Comparison of ENCODE assay signal across 28 mouse cellular contexts in the genomic region with DNA sequence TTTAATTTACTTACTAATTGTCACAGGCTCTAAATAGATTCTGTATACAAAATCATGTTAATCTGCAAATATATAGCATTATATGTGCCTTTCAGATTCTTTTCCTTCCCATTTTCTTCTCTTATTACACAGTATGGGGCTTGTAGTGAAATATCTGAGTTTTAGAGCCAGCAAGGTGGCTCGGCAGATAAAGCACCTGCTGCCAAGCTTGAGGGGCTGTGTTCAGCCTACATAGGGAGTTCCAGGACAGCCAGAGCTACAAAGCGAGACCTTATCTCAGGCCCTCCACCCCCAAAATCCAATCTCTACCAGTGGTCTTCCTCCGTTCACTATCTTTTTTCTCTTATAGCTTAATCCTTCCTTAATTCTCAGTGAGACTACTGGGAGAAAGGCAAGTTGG.
"Had no signal": no experiment of that assay in that cellular context is flagged by ENCODE, and none has a peak within 500 bp of the region (broad histone marks: within the 10 kb centered on the region; RNA-seq: fewer than 3 reads in every experiment).

No protein-coding gene starts in this region.

- H3K27me3 ChIP-seq: embryonic facial prominence, embryonic 12.5 days; embryonic facial prominence, embryonic 13.5 days; embryonic facial prominence, embryonic 15.5 days; forebrain, embryonic 12.5 days; forebrain, embryonic 13.5 days; forebrain, embryonic 15.5 days had no signal

- DNase-seq: cerebellum, adult 8-10 months; cerebellum, adult 9-10 months; cerebellum, adult 9-11 months; cerebellum, postnatal 10 days; cerebellum, postnatal 14 days; cerebellum, postnatal 25 days; cerebellum, postnatal 36 days; embryo, embryonic 11 days; forebrain, postnatal 0 days; gastrocnemius, adult 2 months; gastrocnemius, postnatal 10 days; gastrocnemius, postnatal 14 days; gastrocnemius, postnatal 25 days; gastrocnemius, postnatal 36 days; heart, adult 18-20 months; heart, adult 2 months had no signal

- H3K9ac ChIP-seq: embryonic facial prominence, embryonic 12.5 days; embryonic facial prominence, embryonic 13.5 days; embryonic facial prominence, embryonic 15.5 days; forebrain, embryonic 12.5 days; forebrain, embryonic 13.5 days; forebrain, embryonic 15.5 days; forebrain, postnatal 0 days had no signal

- H3K9me3 ChIP-seq: embryonic facial prominence, embryonic 10.5 days; embryonic facial prominence, embryonic 12.5 days; embryonic facial prominence, embryonic 13.5 days; embryonic facial prominence, embryonic 15.5 days; forebrain, embryonic 10.5 days; forebrain, embryonic 12.5 days; forebrain, embryonic 13.5 days; forebrain, embryonic 15.5 days; heart, embryonic 10.5 days had no signal

- H3K4me3 ChIP-seq: embryonic facial prominence, embryonic 10.5 days; embryonic facial prominence, embryonic 12.5 days; embryonic facial prominence, embryonic 13.5 days; embryonic facial prominence, embryonic 15.5 days; erythroblast, embryonic 14.5 days; forebrain, embryonic 10.5 days; forebrain, embryonic 12.5 days; forebrain, embryonic 13.5 days; forebrain, embryonic 15.5 days; gastrocnemius, adult 2 months; heart, adult 2 months; heart, embryonic 10.5 days had no signal

- H3K36me3 ChIP-seq: embryonic facial prominence, embryonic 10.5 days; embryonic facial prominence, embryonic 12.5 days; embryonic facial prominence, embryonic 13.5 days; embryonic facial prominence, embryonic 15.5 days; forebrain, embryonic 10.5 days; forebrain, embryonic 12.5 days; forebrain, embryonic 15.5 days; heart, embryonic 10.5 days had no signal

- ATAC-seq: forebrain, embryonic 13.5 days; forebrain, embryonic 15.5 days; forebrain, embryonic 16.5 days; forebrain, postnatal 0 days had no signal

- H3K4me1 ChIP-seq: embryonic facial prominence, embryonic 10.5 days; embryonic facial prominence, embryonic 12.5 days; embryonic facial prominence, embryonic 15.5 days; forebrain, embryonic 10.5 days; forebrain, embryonic 12.5 days; forebrain, embryonic 13.5 days; forebrain, embryonic 15.5 days; heart, embryonic 10.5 days had no signal

- H3K4me2 ChIP-seq: embryonic facial prominence, embryonic 12.5 days; embryonic facial prominence, embryonic 13.5 days; embryonic facial prominence, embryonic 15.5 days; forebrain, embryonic 12.5 days; forebrain, embryonic 13.5 days; forebrain, embryonic 15.5 days; heart, embryonic 11.5 days had no signal

- H3K27ac ChIP-seq: embryonic facial prominence, embryonic 10.5 days; embryonic facial prominence, embryonic 12.5 days; embryonic facial prominence, embryonic 13.5 days; embryonic facial prominence, embryonic 15.5 days; forebrain, embryonic 10.5 days; forebrain, embryonic 12.5 days; forebrain, embryonic 13.5 days; forebrain, embryonic 15.5 days; gastrocnemius, adult 2 months; heart, adult 2 months; heart, embryonic 10.5 days had no signal
